Mouse (Mus musculus) heart, postnatal 0 days (tissue): Measurements from ENCODE around the gene Gm10392. TPM values are rescaled to one million over a fixed set of nuclear protein-coding genes. Genes with fewer than 3 reads are reported as not detected.
A peak's percentile ranks its signal among the peaks of the same experiment; 100 is the strongest.

Experiments used
- ATAC-seq: fragments of 200-750 bp; cut with Nextera tagmentation; 2 replicates; pipeline ENCODE4 v1.8.0; 2017; ENCODE audit warnings: low read depth, moderate number of reproducible peaks, moderate library complexity; ENCODE audit not compliant: insufficient read depth
- DNase-seq: peaks from one replicate; pipeline ENCODE4 v3.0.0-alpha.2; 2016; ENCODE audit warnings: low spot score
- H3K27ac ChIP-seq: fragments of 300-500 bp; sonication (generic); 2 replicates; pipeline ENCODE4 v1.5.1; 2014; ENCODE audit warnings: low read depth, mild to moderate bottlenecking
- H3K27me3 ChIP-seq: fragments of 300-500 bp; sonication (generic); 2 replicates; pipeline ENCODE4 v1.6.1; 2014; ENCODE audit warnings: low read length, mixed read lengths; ENCODE audit not compliant: control insufficient read depth, insufficient read depth
- H3K36me3 ChIP-seq: fragments of 300-500 bp; sonication (generic); replicated peaks from 2 replicates; pipeline ENCODE4 v1.6.1; 2014; ENCODE audit warnings: low read length, mixed read lengths; ENCODE audit not compliant: control insufficient read depth, insufficient read depth
- H3K4me1 ChIP-seq: fragments of 300-500 bp; sonication (generic); 2 replicates; pipeline ENCODE4 v1.6.1; 2014; ENCODE audit warnings: antibody characterized with exemption; ENCODE audit not compliant: control insufficient read depth, insufficient read depth
- H3K4me2 ChIP-seq: fragments of 300-500 bp; sonication (generic); 2 replicates; pipeline ENCODE4 v1.6.1; 2014; ENCODE audit warnings: low read depth, mild to moderate bottlenecking, low read length, moderate library complexity
- H3K4me3 ChIP-seq: fragments of 300-500 bp; sonication (generic); 2 replicates; pipeline ENCODE4 v1.5.1; 2014; ENCODE audit warnings: low read depth, low read length
- H3K9ac ChIP-seq: fragments of 300-500 bp; sonication (generic); replicated peaks from 2 replicates; pipeline ENCODE4 v1.6.1; 2014; ENCODE audit warnings: low read depth, low read length, mixed read lengths
- H3K9me3 ChIP-seq: fragments of 300-500 bp; sonication (generic); replicated peaks from 2 replicates; pipeline ENCODE4 v1.6.1; 2016; ENCODE audit warnings: low read length; ENCODE audit not compliant: control insufficient read depth
- CTCF ChIP-seq: IDR thresholded peaks from 2 replicates; pipeline ENCODE4 v1.5.1; 2016; ENCODE audit warnings: antibody characterized with exemption, control low read depth, low read depth
- EP300 ChIP-seq: IDR thresholded peaks from 2 replicates; pipeline ENCODE4 v1.6.1; 2016; ENCODE audit warnings: antibody characterized with exemption, low read depth
- WGBS: fragments of 180-500 bp; shearing (Covaris S2); extraction: QIAGEN DNeasy Blood & Tissue Kit; methylation state at CpG from one replicate; pipeline ENCODE4 v1.1.7; 2014; 5-methylcytosine and 5-hydroxymethylcytosine counted together
- polyA plus RNA-seq: library from polyadenylated mRNA; unstranded; fragments of >200 nt; fragmentation: Nextera tagmentation; extraction: Ambion mirVana; gene quantifications from 2 replicates; pipeline ENCODE4 v1.2.1, GENCODE M21; 2015
- total RNA-seq: library from RNA; depleted of rRNA; stranded (reverse); fragments of >200 nt; gene quantifications from 2 replicates; pipeline ENCODE4 v1.2.3, GENCODE M21; 2014; ENCODE audit warnings: low replicate concordance

Gm10392 gene
- total and polyA plus RNA-seq, 2 experiments from 2014 or later, result 0.08 TPM; not detected in 1

GRCm38 (mm10) chr11:77497341-77497756, 21.6 kb downstream of the Gm10392 start:
- H3K4me2 ChIP-seq, result peak overlapping the region; percentile 20; the same call in 1 of the 2 replicates
- H3K9me3 ChIP-seq, result no peaks in the 10 kb centered on the region
- TF ChIP-seq EP300, result peak; percentile 87; the same call in 1 of the 2 replicates
- TF ChIP-seq CTCF, result peak; percentile 32
- no peak overlapping the region for H3K4me3 ChIP-seq
- DNase-seq, result peak; percentile 67
- H3K9ac ChIP-seq, result no peak overlapping the region; the same call in 1 of the 2 replicates
- peaks cover 25% of the 10 kb centered on the region for H3K4me1 ChIP-seq
- ATAC-seq, result peak; percentile 27
- peaks cover 25% of the 10 kb centered on the region for H3K36me3 ChIP-seq
- peak overlapping the region; percentile 94 for H3K27ac ChIP-seq
- WGBS, result 56% methylated on average over 6 of the region's 6 CpGs
- no peaks in the 10 kb centered on the region for H3K27me3 ChIP-seq

GRCm38 (mm10) chr11:77495507-77495906, 23.5 kb downstream of the Gm10392 start:
- peak overlapping the region; percentile 23; the same call in 1 of the 2 replicates for H3K9ac ChIP-seq
- no peaks in the 10 kb centered on the region for H3K9me3 ChIP-seq
- no peaks in the 10 kb centered on the region for H3K27me3 ChIP-seq
- peak overlapping the region; percentile 88; the same call in 1 of the 2 replicates for H3K4me2 ChIP-seq
- peaks cover 32% of the 10 kb centered on the region for H3K4me1 ChIP-seq
- DNase-seq (no peak), ATAC-seq (no peak)
- peaks cover 16% of the 10 kb centered on the region for H3K36me3 ChIP-seq
- TF ChIP-seq CTCF (no peak), EP300 (no peak)
- peak overlapping the region; percentile 94; the same call in 1 of the 2 replicates for H3K27ac ChIP-seq
- no peak overlapping the region for H3K4me3 ChIP-seq

- peak overlapping the region; percentile 93; the same call in 1 of the 2 replicates for H3K9ac ChIP-seq
- 57% methylated on average over 6 of the region's 6 CpGs for WGBS
- peaks cover 9% of the 10 kb centered on the region for H3K36me3 ChIP-seq
- no peaks in the 10 kb centered on the region for H3K27me3 ChIP-seq
- H3K27ac ChIP-seq, result peak overlapping the region; percentile 97
- TF ChIP-seq EP300, result no peak
- TF ChIP-seq CTCF, result no peak
- H3K4me2 ChIP-seq, result peak overlapping the region; percentile 88
- ATAC-seq (no peak), DNase-seq (no peak)
- H3K4me3 ChIP-seq, result peak overlapping the region; percentile 93
- H3K9me3 ChIP-seq, result no peaks in the 10 kb centered on the region
- peaks cover 38% of the 10 kb centered on the region for H3K4me1 ChIP-seq
Observed at GRCm38 (mm10) chr11:77494782-77495181, 24.2 kb downstream of the Gm10392 start.

- Histone ChIP-seq H3K27ac (peak overlapping the region; percentile 97), H3K4me1 (peaks cover 38% of the 10 kb centered on the region), H3K27me3 (no peaks in the 10 kb centered on the region), H3K4me3 (peak overlapping the region; percentile 93), H3K9ac (peak overlapping the region; percentile 93), H3K36me3 (peaks cover 5% of the 10 kb centered on the region; the same call in 1 of the 2 replicates), H3K4me2 (peak overlapping the region; percentile 88), H3K9me3 (no peaks in the 10 kb centered on the region)
- WGBS, result 19% methylated on average over 4 of the region's 4 CpGs
- TF ChIP-seq EP300, result no peak
- no peak for TF ChIP-seq CTCF
- no peak for DNase-seq
- ATAC-seq, result no peak
Observed at GRCm38 (mm10) chr11:77494344-77494676, 24.7 kb downstream of the Gm10392 start.

GRCm38 (mm10) chr11:77493512-77494343, 25.3 kb downstream of the Gm10392 start, which contains the start of gene Git1:
Git1 (plus strand) TSS chr11:77493562.
- DNase-seq, result no peak
- peak within 1 kb of the TSS; percentile 93 for H3K4me3 ChIP-seq
- no peak for TF ChIP-seq CTCF
- TF ChIP-seq EP300, result no peak
- WGBS, result under 1% methylated on average over 54 of the region's 74 CpGs
- no peaks in the 10 kb centered on the region for H3K36me3 ChIP-seq
- no peaks in the 10 kb centered on the region for H3K9me3 ChIP-seq
- H3K27me3 ChIP-seq, result no peaks in the 10 kb centered on the region
- peaks cover 36% of the 10 kb centered on the region for H3K4me1 ChIP-seq
- peak within 1 kb of the TSS; percentile 93 for H3K9ac ChIP-seq
- no peak for ATAC-seq
- H3K4me2 ChIP-seq, result peak within 1 kb of the TSS; percentile 88
- H3K27ac ChIP-seq, result peak within 1 kb of the TSS; percentile 97
